Mouse (Mus musculus) cerebellum, postnatal 14 days (tissue): ENCODE measurements around the gene Lrrc20.

Source experiments
- DNase-seq, 2 experiments: peaks; one replicate each; pipeline ENCODE4 v3.0.0; 2021; ENCODE audit warnings: mixed read lengths in 2 of 2

The Lrrc20 gene

DNA sequence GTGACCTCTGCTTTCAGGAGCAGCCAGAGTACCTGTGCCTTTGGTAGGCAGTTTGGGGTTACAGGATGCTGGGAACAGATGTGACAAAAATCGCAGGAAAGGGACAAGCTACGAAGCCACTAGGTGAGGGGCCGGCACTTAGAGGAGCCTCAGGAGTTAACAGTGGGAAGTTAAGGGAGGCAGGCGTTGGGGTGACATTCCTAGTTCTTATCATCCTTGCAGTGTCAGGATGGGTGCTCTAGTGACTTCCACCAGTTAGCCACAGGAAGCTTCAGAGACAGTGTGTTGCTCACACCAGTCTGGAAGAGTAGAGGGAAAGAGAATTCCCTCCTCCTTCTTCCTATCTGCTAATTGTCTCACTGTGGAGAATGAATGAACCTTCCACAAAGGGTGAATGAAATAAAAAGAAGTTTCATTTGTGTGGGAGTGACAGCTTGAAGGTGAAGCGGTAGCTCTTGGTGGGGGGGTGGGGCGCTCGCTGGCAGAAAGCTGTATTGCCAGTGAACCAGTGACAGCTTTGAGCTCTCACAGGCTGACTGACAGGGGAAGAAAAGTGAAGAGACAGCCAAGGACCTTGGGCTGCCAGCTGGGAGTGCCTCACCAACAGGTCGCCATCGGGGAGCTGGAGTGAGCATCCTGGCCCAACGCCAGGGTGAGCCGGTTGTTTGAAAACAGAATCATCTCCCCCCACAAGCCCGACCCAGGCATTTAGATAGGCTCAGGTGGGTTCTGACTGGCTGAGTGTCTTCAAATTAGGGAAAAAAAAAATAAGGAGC is 41.9 kb downstream of the Lrrc20 start:
- DNase-seq = peak; percentile 75 to 84

DNA sequence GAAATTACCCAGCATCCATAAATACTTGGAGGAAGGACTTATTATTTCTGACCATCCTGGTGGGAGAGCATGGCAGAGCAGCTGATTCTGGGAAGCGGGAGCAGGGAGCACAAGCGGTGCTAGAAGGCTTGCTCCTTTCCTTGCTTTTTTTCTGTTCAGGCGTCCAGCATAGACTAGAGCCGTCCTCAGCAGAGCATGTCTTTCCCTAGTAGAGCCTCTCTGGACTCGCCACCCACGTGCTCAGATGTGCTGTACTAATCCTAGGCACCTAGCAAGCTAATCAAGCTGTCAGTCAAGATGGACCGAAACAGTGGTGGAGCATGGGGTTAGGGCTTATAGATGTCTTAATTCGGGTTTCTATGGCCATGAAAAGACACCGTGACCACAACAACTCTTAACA is 42.7 kb downstream of the Lrrc20 start:
- DNase-seq = no peak

- DNase-seq = no peak
Measured at GRCm38 (mm10) chr10:61519491-61519890, 43.9 kb downstream of the Lrrc20 start.

DNA sequence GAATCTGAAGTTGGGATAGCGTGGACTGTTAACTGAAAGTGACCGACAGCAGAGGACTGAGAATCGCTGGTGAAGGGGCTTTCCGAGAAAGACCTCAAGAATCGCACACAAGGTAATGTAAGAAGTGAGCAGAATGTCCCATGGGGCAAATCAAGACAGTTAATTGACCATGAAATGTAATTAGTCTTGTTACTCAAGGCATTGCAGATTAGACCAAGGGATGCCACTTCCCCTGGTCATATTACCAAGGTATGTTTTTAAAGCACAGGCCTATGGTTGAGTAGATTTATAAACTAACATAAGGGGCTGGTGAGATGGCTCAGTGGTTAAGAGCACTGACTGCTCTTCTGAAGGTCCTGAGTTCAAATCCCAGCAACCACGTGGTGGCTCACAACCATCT is 45.1 kb downstream of the Lrrc20 start:
- DNase-seq = no peak

- DNase-seq = peak; percentile 70 to 74
Measured at GRCm38 (mm10) chr10:61530936-61531335, 55.3 kb downstream of the Lrrc20 start.

DNA sequence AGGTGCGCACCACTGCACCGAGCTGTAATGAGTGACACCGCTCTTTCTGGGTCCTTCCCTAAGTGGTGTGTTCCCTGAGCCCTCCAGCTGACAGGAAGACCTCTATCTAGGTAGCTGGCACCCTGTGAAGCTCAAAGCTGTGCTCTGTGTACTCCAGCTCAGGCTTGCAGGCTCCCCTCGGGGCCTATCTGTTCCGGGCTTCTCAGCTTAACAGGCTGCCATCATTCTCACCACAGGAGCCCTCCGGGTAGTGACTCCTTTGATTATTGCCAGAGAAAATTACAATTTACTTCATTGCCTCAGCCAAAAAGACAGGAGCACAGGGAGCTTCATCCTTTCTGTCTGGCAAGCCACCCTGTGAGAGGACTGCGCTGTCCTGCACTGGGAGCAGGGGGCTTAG is 57.7 kb downstream of the Lrrc20 start:
- DNase-seq = no peak

DNA sequence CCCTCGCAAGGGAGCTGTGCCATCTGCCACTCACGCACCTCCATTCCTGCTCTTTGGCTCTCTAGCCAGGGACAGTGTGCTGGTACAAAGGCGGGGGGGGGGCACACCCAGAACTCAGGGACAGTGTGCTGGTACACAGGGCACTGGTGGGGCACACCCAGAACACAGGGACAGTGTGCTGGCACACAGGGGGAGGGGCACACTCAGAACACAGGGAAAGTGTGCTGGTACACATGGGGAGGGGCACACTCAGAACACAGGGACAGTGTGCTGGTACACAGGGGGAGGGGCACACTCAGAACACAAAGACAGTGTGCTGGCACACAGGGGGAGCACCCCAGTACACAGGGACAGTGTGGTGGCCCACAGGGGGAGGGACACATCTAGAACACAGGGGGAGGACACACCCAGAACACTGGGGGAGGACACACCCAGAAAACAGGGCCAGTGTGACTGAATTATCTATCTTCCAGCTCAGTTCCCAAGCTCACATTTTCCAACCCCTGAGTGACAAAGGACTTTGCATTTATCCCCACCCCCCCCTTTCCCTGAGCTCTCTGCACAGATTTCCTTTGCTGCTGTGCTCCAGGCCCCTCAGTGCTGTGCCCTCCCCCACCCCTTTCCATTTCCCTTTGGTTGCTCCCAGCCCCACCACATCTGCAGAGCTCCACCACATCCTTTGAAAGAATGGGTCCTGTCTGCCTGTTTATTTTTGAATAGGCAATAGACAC is 58.9 kb downstream of the Lrrc20 start:
- peak; percentile 46 to 50 for DNase-seq

GRCm38 (mm10) chr10:61535441-61535840 is 59.8 kb downstream of the Lrrc20 start:
- DNase-seq = no peak

- peak; percentile 52 to 75 for DNase-seq
Measured at GRCm38 (mm10) chr10:61536130-61537035, 60.8 kb downstream of the Lrrc20 start.

GRCm38 (mm10) chr10:61537036-61537380 is 61.4 kb downstream of the Lrrc20 start:
- no peak for DNase-seq

DNA sequence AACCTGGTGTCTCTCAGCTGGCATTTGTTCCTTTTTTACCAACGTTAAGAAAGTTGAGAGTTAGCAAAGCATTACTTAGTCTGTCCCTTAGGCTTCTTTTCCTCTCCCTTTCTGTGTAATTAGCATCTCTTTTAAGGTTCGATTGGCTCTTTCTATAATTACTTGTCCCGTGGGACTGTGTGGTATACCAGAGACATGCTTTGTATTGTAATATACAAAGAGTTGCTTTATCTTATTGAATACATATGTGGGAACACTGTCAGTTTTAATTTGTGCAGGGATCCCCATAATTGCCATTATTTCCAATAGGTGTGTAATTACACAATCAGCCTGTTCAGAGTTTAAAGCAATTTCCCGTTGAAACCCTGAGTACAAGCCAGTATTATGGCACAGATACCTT is 62.8 kb downstream of the Lrrc20 start:
- DNase-seq = no peak

GRCm38 (mm10) chr10:61544127-61544862 is 68.7 kb downstream of the Lrrc20 start:
- DNase-seq = no peak

GRCm38 (mm10) chr10:61544863-61545240 is 69.3 kb downstream of the Lrrc20 start:
- DNase-seq = no peak

GRCm38 (mm10) chr10:61550106-61550505 is 74.5 kb downstream of the Lrrc20 start:
- DNase-seq = peak; percentile 80 to 81

DNA sequence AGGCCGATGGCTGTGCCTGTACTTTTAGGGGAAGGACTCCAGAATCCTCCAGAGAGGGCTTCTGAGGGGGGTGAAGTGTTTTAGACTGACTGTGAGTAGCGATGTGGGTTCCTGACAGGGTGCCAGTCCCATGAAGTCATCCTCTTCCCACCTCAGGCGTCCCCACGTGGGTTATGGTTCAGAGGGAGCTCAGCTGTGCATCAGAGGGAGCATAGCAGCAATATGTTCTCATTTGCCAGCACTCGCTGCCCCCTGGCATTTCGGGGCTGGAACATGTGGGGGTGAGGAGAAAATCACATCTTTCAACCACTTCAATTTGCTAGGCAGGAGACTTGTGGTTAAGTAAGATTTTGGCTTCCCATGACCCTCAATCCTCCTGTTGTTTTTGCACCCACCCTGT is 79.6 kb downstream of the Lrrc20 start:
- no peak for DNase-seq

DNA sequence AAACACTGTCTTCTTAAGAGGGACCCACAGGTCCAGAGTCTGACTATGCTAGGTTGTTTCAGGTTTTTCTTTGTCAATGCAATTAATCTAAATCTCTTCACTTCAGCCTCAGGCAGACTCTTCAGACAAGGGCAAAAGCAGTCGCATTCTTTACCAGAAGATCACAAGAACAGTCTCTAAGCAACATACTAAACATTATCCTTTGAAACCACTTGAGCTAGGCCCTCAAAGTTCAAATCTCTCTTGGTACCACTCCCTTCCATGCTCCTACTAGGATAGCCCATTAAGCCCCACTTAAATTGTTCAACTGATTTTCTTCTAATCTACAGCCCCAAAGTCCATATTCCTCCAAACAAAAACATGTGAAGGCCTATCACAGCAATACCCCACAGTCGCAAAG is 83.0 kb downstream of the Lrrc20 start:
- DNase-seq = no peak

GRCm38 (mm10) chr10:61559544-61559943 is 83.9 kb downstream of the Lrrc20 start:
- no peak for DNase-seq

GRCm38 (mm10) chr10:61563550-61563949 is 87.9 kb downstream of the Lrrc20 start:
- DNase-seq = no peak

GRCm38 (mm10) chr10:61564408-61564807 is 88.8 kb downstream of the Lrrc20 start:
- DNase-seq = no peak

GRCm38 (mm10) chr10:61570181-61570580 is 94.6 kb downstream of the Lrrc20 start:
- no peak for DNase-seq

- no peak for DNase-seq
Measured at GRCm38 (mm10) chr10:61572126-61572525, 96.5 kb downstream of the Lrrc20 start.

DNA sequence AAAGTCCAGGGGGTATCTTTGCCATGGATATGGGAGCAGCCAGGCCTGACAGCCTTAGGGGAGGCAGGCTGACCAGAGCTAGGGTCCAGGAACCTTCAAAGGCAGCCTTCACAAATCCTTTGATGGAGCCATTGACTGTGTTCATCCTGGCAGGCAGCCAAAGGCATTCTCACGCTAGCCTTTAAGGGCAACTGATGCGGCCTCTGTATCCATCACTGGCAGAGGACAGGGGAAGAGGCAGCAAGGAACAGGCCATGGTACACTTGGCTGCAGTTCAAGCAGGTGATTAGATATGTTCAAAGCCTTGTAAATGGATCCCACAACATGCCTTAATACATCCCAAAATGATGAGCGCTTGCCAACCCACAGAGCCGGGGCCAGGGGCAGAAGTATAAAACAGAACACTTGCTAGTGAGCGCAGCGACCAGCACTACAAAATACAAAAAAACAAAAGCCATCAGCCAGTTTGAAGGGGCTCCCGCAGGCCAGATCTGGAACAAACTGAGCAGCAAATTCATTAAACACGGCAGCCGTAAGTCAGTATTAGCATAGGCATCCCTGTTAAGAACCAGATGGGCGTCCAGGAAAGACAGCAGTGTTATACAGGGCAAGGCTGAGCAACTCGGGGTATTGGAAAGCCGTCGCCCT is 100.6 kb downstream of the Lrrc20 start:
- peak; percentile 36 to 54 for DNase-seq
